Mouse (Mus musculus) heart, postnatal 0 days (tissue): ENCODE measurements around the gene Dock8.

Experiments used
- CTCF ChIP-seq: IDR thresholded peaks from 2 replicates; pipeline ENCODE4 v1.5.1; 2016; ENCODE audit warnings: antibody characterized with exemption, control low read depth, low read depth
- EP300 ChIP-seq: IDR thresholded peaks from 2 replicates; pipeline ENCODE4 v1.6.1; 2016; ENCODE audit warnings: antibody characterized with exemption, low read depth

DNA sequence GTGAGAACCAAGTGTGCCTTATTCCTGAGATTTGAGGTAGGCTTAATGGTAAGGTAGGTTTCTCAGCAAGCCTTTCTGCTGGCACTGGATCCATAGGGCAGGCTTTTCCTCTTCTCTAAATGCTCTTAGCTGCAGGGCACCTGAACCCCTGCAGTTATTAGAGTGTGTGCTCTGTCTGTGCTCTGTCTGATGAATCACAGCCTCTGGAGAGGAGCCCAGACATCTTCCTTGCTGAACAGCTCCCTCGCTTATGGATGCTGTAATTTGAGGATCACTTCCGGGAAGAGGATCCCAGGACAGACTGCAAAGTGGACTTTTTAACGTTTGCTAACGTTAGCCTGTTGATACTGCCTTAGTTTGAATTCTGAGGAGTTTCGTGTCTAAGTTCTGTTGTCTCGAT lies 41.9 kb downstream of the Dock8 start:
- TF ChIP-seq CTCF (no peak), EP300 (no peak)
